Mouse (Mus musculus): ENCODE data around the gene Parp3. TPM values are rescaled to one million over a fixed set of nuclear protein-coding genes. Genes with fewer than 3 reads are reported as not detected.

Parp3 gene
- total and polyA plus RNA-seq, 3 experiments, result 2.2 to 5.0 TPM; not detected in 1

DNA sequence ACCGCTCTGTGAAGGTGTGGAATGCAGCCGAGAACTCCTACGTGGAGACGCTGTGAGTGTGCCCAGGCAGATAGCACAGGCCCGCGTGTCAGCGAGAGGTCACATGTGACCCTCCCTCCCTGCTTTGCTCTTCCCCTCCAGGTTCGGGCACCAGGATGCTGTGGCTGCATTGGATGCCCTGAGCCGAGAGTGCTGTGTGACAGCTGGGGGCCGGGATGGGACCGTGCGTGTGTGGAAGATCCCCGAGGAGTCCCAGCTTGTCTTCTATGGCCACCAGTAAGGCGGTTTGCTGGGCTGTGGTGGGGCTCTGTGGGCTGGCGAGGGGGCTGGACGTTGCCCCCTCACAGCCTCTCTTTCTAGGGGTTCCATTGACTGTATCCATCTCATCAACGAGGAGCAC is 6.9 kb upstream of the Parp3 start:
- H3K27me3 ChIP-seq (ENCODE audit: control insufficient read depth in 1 of 2, insufficient read depth in 2 of 2, low read length in 2 of 2), result no peaks in the 10 kb centered on the region
- H3K9me3 ChIP-seq (replicated peaks; ENCODE audit: insufficient read depth, low read length), result no peaks in the 10 kb centered on the region
- H3K27ac ChIP-seq (ENCODE audit: control insufficient read depth, low read depth, low read length), result no peak overlapping the region
- no peak overlapping the region for H3K4me3 ChIP-seq (ENCODE audit: control insufficient read depth in 1 of 2, insufficient read depth in 1 of 2, low read depth in 2 of 2, low read length in 2 of 2)
- H3K4me1 ChIP-seq (ENCODE audit: control insufficient read depth in 1 of 2, insufficient read depth in 2 of 2, low read length in 2 of 2), result 0 out of 4 replicates have a peak, but pooled peaks cover 0 to 4% of the 10 kb centered on the region in 2 experiments
- DNase-seq (ENCODE audit: low read depth, low spot score), result no peak
- no peak for TF ChIP-seq HCFC1 (IDR thresholded peaks at IDR 0.05; ENCODE audit: low read depth, low read length)
- TF ChIP-seq JUND (IDR thresholded peaks at IDR 0.05; ENCODE audit: low read depth, low read length), result no peak
- TF ChIP-seq POLR2AphosphoS5 (IDR thresholded peaks at IDR 0.05; ENCODE audit: borderline replicate concordance, low read depth, low read length), result no peak
- H3K36me3 ChIP-seq (ENCODE audit: control insufficient read depth in 1 of 2, insufficient read depth in 2 of 2, low read length in 2 of 2), result no peaks in the 10 kb centered on the region; a peak in 2 of 4 replicates
- no peak overlapping the region for H3K9ac ChIP-seq (ENCODE audit: control insufficient read depth, low read depth, low read length, poor library complexity, severe bottlenecking)
- peaks cover 13% of the 10 kb centered on the region for H3K79me2 ChIP-seq (ENCODE audit: control insufficient read depth, insufficient read depth, low read length, poor library complexity)

DNA sequence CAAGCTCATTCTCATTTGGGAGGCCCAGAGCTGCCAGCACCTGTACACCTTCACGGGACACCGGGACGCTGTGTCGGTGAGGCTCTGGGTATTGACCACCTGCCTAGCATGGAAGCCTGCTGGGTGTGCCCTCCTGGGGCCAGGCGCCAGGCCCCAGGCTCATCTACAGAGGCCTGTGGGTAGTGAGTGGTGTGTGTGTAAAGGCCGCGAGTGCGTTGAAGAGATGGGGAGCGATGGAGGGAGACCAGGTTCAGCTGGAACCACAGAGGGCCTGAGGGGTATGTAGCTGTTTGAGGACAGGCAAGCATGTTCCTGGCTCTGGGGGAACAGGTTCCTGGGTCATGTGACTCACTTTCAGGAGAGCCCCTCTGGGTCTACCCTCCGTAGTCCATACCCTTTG is 6.4 kb upstream of the Parp3 start:
- peaks cover 0 to 2% of the 10 kb centered on the region in 2 experiments; a peak in 3 of 4 replicates for H3K36me3 ChIP-seq (ENCODE audit: control insufficient read depth in 1 of 2, insufficient read depth in 2 of 2, low read length in 2 of 2)
- H3K9ac ChIP-seq (ENCODE audit: control insufficient read depth, low read depth, low read length, poor library complexity, severe bottlenecking), result no peak overlapping the region
- H3K27me3 ChIP-seq (ENCODE audit: control insufficient read depth in 1 of 2, insufficient read depth in 2 of 2, low read length in 2 of 2), result no peaks in the 10 kb centered on the region
- no peaks in the 10 kb centered on the region for H3K9me3 ChIP-seq (replicated peaks; ENCODE audit: insufficient read depth, low read length)
- H3K4me1 ChIP-seq (ENCODE audit: control insufficient read depth in 1 of 2, insufficient read depth in 2 of 2, low read length in 2 of 2), result peaks cover 0 to 7% of the 10 kb centered on the region in 2 experiments; a peak in 3 of 4 replicates
- no peak for TF ChIP-seq CHD1 (IDR thresholded peaks at IDR 0.05; ENCODE audit: low read depth, low read length)
- no peak for TF ChIP-seq MXI1 (IDR thresholded peaks at IDR 0.05; ENCODE audit: low read depth, low read length)
- DNase-seq (ENCODE audit: low read depth, low spot score), result no peak
- peaks cover 17% of the 10 kb centered on the region for H3K79me2 ChIP-seq (ENCODE audit: control insufficient read depth, insufficient read depth, low read length, poor library complexity)
- H3K4me3 ChIP-seq (ENCODE audit: control insufficient read depth in 1 of 2, insufficient read depth in 1 of 2, low read depth in 2 of 2, low read length in 2 of 2), result no peak overlapping the region
- H3K27ac ChIP-seq (ENCODE audit: control insufficient read depth, low read depth, low read length), result no peak overlapping the region

DNA sequence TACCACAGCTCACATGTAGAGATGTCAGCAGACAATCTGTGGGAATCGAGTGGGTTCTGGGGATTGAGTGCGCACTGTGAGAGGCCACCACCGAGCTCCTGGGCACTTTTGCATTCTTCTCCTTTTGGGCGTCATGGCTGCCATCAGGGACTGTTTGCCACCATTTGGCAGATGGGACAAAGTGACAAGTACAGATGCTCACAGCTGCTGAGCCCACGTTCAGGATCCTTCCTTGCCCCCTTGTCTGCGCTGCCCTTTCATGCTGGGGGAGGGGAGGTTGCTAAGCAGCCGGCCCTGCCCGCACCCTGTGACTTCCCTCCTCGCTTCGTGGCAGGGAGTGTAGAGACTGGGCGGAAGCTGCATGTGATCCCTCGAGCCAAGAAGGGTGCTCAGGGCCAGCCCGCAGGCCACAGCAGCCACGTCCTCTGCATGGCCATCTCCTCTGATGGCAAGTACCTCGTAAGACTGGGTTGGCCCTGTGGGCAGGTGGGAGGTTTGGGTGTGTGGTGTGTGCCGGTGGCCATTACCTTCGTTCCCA is 5.9 kb upstream of the Parp3 start:
- H3K79me2 ChIP-seq (ENCODE audit: control insufficient read depth, insufficient read depth, low read length, poor library complexity), result peaks cover 22% of the 10 kb centered on the region
- no peaks in the 10 kb centered on the region for H3K9me3 ChIP-seq (replicated peaks; ENCODE audit: insufficient read depth, low read length)
- no peak overlapping the region for H3K9ac ChIP-seq (ENCODE audit: control insufficient read depth, low read depth, low read length, poor library complexity, severe bottlenecking)
- H3K36me3 ChIP-seq (ENCODE audit: control insufficient read depth in 1 of 2, insufficient read depth in 2 of 2, low read length in 2 of 2), result peaks cover 0 to 3% of the 10 kb centered on the region in 2 experiments; a peak in 3 of 4 replicates
- peaks cover 0 to 9% of the 10 kb centered on the region in 2 experiments; a peak in 3 of 4 replicates for H3K4me1 ChIP-seq (ENCODE audit: control insufficient read depth in 1 of 2, insufficient read depth in 2 of 2, low read length in 2 of 2)
- DNase-seq (ENCODE audit: low read depth, low spot score), result no peak
- TF ChIP-seq ETS1 (IDR thresholded peaks at IDR 0.05; ENCODE audit: low read depth, low read length) (no peak), CHD1 (IDR thresholded peaks at IDR 0.05; ENCODE audit: low read depth, low read length) (no peak), CTCF (IDR thresholded peaks at IDR 0.05 in 2 of 3, conservative IDR thresholded peaks at IDR 0.05 in 1 of 3; ENCODE audit: control insufficient read depth in 1 of 3, insufficient read depth in 1 of 3, low read depth in 2 of 3, low read length in 3 of 3, poor library complexity in 1 of 3, severe bottlenecking in 1 of 3) (no peak), NRF1 (IDR thresholded peaks at IDR 0.05; ENCODE audit: insufficient read depth, low read depth, low read length, poor library complexity, severe bottlenecking) (no peak), TAL1 (IDR thresholded peaks at IDR 0.05; ENCODE audit: low read length) (no peak)
- H3K4me3 ChIP-seq (ENCODE audit: control insufficient read depth in 1 of 2, insufficient read depth in 1 of 2, low read depth in 2 of 2, low read length in 2 of 2), result no peak overlapping the region
- no peak overlapping the region for H3K27ac ChIP-seq (ENCODE audit: control insufficient read depth, low read depth, low read length)
- no peaks in the 10 kb centered on the region for H3K27me3 ChIP-seq (ENCODE audit: control insufficient read depth in 1 of 2, insufficient read depth in 2 of 2, low read length in 2 of 2)
